Mouse (Mus musculus) embryo, embryonic 11.5 days (tissue): ENCODE data around the gene Morn1.

Experiments used
- DNase-seq: peaks from one replicate; pipeline ENCODE4 v3.0.0-alpha.2; 2012; ENCODE audit warnings: low read depth, low spot score

Morn1 gene

DNA sequence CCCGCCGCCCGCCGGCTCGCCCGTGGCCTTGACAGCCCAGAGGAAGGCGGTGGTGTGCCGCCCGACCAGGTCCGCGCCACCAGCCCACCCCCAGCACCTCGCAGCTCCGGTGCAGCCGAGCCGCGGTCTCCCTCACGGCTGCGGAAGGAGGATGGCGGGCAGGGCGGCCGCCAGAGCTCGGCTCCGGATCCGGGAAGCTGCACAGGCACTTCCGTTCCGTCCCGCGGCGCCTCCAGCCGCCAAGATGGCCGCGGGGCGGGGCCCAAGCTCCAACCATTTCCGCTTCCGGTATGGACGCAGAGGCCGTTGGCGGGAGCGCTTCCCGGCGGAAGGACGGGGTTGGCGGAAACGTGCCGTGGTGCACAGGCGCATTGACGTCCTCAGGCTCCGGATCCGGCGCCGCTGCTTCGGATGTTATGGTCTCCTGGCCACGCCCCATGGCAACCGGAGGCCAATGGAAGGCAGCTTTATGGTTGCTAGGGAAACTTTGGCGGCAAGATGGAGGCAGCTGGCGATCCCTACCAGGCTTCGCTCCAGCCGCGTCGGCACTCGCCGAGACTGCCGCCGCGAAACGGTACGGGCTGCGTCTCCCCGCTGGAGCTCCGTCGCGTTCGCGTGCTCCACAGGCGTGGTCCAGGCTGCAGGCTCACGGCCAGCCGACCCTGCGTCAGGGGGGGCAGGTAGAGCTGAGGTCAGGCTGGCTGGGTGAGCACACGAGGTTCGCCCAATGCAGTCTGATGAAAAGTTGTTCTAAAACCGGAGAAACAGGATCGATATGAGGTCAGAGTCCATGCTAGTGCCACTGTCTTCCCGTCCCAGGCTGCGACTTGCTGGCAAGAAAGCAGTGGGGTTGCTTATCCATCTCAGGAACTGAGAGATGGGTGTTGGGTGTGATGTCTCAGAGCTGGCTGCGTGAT is at the start of gene Morn1, which contains the start of gene Rer1:
TSS of gene Morn1 (plus strand) at position 470 of the 917 bp plus-strand sequence.
TSS of gene Rer1 (minus strand) at position 275 of the 917 bp plus-strand sequence.
- DNase-seq, result peak; percentile 99

DNA sequence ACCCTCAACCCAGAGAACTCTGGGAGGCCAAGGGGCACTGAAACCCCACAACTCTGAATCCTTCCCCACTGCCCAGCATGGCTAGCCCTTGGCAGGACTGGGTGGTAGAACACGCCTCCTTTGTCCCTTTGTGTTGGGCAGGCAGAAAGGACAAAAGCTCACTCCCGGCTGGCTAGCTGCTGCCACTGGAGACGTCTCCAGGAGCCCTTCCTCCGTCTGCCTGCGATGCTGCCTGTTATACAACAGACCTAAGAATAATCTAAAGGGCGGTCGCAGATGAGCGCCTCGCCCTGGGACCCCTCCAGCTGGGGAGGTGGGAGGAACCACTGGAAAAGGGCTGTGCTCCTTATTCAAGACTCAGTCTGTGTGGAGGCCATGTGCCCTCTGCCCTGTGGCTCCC is 46.2 kb upstream of the Morn1 start:
- DNase-seq, result no peak

DNA sequence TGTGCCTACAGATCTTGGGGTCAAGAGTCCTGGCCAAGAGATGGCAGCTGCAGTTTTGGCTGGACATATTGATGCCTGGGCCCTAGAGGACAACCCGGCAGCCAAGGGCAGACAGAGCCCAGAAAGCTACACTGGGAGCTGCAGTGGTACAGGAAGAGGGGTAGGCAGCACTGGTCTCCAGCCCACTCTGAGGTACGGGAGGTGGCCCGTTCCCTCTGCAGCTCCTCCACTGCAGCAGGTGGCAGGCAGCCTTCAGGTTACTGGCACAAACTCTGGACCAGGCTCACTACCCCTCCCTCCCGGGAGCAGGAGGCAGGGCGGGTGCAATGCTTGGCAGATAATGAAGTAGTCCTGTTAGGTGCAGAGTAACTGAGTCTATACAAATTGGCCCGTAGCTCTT is 45.7 kb upstream of the Morn1 start:
- no peak for DNase-seq

DNA sequence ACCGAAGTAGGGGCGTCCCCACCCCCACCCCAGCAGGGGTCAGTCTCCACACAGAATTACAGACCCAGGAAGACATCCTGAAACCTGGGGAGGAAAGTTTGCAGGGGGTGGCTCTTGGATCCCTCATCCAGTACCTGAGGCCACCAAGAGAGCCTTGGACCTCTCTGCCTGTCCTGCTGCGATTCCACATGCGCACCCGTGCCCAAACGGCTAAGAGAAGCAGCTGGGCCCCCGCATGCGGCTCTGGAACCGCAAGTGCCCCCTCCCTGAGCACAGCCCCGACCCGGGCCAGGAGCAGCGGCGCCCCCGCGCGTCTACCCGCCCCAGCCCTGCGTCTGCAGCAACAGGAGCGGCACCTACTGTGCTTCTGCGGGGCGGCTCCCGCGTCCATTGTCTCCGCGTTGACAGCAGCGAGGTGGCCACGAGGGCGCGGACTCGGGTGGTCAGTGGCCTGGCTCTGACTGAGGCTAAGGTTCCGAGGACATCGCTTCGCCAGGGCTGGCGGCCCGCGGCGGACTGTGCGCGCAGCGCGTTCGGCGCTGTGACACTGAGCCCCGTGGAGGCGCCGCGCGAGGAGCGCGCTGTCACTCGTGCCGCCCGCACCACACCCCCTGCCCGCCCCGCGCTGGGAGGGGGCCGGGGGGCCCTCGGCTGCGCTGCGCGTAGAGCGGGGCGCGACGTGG is 43.6 kb upstream of the Morn1 start:
- no peak for DNase-seq

DNA sequence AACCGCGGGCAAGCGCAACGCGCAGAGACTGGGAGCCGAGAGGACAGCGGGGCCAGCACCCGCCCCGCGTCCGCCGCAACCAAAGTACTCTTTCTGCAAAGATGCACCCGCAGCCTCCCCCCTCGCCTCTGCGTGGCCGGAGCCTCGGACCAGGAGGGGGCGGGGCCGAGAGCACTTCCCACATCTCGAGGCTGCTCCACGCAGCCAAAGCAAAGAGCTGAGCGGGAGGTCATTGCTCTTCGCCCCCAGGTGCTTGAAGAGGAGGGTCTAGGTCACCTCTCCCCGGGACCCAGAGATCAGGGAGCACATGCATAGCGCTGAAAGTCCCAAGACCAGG is 43.1 kb upstream of the Morn1 start:
- DNase-seq, result no peak

DNA sequence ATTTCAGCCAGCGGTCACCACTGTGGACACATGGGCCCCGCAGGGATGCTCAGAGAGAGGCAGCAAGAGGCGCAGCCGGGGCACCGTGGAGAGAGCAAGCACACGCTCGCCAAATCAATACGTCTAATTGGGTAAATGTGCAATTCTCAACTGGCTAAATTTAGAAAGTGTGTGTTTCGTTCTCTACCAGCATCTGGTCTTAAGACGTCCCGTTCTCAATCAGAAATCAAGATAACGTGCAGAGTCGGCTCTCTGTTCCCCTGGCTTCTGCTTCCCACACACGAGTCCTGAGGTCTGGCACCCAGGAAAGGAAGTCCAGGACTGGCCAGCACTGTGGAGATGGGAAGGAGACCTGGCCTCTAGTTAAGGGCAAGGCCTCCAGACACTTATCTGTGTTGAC is 39.7 kb upstream of the Morn1 start:
- DNase-seq, result no peak

DNA sequence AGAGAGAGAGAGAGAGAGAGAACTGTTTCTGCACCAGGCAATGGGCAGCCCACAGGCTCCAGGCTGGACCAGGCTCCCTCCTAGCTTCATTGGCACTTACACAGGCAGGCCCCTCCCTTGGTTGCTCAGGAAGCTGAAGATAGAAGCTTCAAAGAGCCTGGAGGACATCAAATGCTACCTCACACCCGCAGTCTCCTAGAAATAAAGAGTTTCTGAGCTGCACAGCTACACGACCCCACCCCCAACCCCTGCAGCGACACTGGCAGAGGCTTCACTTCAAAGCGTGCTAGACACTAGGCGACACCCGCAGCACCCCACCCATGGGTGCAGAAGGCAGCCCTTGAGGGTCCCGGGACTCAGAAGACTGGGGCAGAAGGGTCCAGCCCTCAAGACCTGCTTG is 36.3 kb upstream of the Morn1 start:
- no peak for DNase-seq

DNA sequence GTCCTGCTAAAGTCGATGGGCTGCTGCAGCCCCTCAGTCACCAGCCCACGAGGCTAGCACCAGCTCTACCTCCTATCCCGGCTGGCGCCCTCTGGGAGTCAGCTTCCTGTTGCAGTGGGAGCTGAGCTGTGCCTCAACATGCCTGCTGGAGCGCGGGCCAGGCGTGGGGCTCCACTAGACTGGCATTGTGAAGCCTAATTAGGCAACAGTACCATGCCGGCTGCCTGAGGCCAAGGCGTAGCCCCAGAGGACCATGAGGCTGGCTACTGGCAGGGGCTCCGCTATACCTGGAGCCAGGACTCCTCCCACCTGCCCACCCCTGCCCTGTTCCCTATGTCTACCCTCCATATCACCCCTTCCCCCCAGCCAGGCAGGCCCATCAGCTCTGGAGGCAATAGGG is 29.7 kb upstream of the Morn1 start, which contains the start of gene Plch2:
TSS of gene Plch2 (minus strand) at position 61 of the 400 bp plus-strand sequence.
- no peak for DNase-seq

DNA sequence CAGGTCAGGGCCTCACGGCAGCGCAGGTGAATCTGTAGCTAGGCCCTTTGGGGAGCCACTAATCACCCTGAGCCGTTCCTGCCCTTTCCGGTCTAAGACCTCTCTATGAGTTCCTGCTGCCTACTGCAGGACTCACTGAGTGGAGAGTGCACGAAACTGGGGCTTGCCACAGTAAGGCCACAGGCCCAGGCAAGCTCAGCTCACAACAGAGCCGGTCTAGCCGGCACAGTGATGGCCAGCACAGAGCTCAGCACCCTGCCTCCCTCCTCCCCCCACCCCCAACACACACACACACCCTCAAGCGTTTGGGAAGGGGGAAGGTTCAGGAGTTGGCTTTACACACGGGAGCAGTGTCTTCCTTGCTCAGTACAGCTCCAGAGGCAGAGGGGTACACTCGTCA is 28.1 kb upstream of the Morn1 start:
- no peak for DNase-seq

DNA sequence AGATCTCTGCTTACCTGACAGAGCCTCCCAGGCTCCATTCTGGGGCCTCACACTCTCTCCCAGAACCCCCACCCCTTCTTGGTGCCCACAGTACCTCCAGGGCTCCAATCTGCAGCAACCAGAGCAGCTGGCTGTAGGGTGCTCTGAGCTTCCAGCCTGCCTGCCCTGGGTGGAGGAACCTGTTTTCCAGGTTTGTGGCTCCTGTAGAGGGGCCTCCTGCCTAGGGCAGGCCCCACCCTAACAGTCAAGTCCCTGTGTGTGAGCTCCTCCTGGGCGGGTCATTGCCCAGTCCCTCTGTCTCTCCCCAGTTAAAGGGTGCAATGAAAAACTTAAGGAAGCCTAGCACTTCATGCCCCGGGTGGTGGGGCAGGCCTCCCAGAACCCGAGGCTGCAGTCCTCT is 22.5 kb upstream of the Morn1 start:
- no peak for DNase-seq

DNA sequence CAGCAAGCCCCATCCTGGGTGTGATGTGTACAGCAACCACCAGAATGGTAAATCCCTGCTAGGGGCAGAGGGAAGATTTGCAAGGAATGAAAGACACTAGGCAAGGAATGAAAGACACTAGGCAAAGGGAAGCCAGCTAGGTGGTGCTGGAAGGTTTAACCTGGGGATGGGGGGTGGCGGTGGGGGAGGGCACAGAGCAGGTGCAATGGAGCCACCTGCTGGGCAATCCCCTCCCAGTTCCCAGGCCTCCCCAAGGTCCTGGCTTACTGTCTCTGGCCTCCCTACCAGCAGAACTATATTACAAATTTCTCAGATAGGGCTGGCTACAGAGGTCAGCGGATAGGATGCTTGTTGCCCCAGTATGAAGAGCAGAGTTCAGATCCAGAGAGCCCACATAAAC is 21.9 kb upstream of the Morn1 start:
- DNase-seq, result no peak

DNA sequence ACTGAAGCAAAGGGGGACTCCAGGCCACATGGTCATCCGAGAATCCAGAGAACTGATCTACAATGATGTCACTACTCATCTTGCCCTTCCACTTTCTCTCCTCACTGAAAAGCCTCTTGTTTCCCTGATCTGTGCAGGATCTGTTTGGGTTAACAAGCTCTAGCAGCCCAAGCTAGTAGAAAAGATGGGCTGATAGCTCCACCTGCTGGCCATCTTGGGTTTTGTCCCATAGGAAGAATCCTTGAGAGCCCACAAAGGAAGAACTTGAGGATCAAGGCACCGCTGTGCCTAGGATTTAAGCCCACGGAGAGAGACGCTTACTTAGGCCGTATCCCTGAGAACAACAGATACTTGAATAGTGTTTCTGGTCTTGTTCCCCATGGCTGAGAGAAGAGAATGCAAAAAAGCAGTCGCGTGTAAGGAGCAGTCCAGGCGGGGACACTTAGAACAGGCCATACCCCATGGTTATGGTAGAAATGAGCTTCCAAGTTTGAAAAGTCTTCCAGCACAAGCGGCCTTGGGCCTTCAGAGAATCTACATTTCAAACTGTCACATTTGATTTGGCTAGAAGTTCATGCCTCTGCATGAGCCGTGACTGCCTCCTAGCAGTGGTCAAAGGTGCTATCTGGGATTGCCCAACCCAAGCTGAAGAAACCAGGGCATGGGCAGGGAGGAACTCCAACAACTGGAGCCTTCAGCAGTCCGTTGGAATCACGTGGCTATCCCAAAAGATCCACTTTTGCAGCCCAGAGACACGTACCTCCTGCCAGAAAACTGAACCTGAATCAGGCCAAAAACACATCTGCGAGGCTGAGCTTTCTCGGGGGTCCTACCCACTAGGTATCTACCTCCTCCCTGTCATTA is 20.2 kb upstream of the Morn1 start:
- peak; percentile 89 for DNase-seq

DNA sequence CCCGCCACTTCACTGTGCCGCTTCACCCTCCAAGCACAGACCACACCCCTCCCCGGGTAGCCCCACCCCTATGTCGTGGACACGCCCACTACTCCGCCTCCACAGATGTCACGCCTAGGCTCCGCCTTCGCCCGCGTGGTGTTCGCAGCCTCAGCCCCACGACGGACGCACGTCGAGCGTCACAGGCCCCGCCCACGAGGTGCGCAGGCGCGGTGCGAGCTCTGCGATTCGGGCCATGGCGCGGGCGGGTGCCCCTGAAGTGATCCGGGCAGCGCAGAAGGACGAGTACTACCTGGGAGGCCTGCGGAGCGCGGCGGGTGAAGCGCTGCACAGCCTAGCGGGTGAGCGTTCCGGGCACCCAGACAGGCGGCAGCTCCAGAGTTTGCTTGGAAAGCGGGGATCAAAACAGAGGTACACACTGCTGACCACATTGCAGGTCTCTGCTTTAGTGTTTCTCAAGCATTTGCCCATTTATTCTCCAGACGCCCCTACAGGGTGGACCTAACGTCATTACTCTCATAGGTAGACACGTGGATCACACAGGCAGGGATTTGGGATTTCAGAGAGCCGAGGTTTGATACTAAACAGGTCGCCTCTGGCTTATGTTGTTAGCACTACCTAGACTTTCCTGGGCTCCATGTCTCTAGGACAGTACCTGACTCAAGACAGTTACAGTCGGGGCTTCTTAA is 19.4 kb upstream of the Morn1 start, which contains the start of gene Pex10:
TSS of gene Pex10 (plus strand) at position 183 of the 689 bp plus-strand sequence.
- DNase-seq, result peak; percentile 97

DNA sequence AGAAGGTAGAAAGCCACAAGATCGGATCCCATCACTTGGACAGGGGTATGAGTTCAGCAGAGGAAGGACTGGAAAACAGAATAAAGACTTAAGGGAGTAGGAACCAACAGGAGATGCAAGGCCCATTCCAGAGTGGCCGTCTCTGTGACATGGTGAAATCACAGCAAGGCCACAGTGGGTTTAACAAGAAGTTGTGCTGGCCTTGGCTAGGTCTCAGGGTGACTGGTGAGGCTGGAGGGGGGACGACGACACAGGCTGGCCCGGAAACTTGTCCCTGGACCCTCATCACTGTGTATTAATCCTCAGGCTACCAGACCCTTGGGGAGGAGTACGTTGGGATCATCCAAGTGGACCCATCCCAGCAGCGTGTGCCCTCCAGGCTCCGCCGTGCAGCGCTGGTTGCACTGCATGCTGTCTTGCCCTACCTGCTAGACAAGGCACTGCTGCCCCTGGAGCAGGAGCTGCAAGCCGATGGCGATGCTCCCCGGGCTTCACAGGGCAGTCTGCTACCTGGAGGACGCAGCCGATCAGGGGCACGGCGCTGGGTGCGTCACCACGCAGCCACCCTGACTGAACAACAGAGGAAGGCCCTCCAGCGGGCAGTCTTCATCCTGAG is 17.9 kb upstream of the Morn1 start:
- DNase-seq, result no peak

DNA sequence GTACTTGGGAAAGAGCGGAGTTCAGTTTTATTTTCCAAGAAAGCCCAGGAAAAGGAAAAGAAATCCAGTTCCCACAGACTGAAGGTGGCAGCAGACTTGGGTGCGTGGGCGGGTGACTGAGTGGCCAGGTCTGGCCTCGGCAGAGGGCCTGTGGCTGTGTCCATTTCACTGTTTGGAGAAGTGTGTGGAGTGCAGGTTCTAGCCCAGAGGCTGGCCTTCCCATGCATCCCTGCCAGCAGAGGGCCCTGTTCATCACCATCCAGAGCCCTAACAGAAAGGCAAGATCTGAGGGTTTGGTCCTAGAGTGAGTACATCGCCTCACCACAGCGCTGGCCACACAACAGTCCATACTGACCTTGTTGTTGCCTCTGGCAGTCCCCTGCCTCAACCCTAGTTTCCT is 17.2 kb upstream of the Morn1 start:
- DNase-seq, result no peak

DNA sequence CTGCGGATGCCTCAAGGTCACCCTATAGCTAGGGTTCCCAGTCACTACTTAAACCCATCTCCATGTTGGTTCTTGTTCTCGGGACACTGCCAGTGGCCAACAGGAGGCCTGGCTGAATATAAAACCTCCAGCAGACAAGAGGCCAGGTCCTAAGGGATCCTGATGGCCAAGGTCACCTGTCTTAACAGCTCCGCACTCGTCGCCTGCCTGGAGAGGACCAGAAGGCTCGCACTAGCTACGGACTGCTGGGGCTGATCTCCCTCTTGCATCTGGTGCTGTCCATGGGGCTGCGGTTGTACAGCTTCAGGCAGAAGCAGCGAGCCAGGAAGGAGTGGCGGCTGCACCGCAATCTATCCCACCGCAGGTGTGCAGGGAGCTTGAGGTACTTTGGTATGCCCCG is 16.2 kb upstream of the Morn1 start:
- DNase-seq, result no peak

DNA sequence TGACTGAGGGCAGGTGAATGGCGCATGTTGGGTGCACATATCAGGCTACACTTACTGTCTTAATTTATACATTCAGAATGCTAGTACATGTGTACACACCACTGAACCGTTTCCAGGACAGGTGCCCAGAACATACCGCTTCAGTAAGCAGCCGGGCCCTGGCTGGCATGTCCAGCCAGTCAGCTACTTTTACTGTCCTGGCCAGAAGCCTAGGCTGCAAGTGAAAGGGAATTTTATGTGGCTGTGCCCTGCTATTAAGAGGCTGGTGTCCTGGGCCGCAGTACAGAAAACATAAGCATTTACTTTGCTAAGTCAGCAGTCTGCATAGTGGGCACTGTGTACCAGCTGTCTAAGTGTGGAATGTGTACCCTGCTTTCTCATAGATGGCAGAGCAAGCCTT is 15.5 kb upstream of the Morn1 start:
- DNase-seq, result no peak

DNA sequence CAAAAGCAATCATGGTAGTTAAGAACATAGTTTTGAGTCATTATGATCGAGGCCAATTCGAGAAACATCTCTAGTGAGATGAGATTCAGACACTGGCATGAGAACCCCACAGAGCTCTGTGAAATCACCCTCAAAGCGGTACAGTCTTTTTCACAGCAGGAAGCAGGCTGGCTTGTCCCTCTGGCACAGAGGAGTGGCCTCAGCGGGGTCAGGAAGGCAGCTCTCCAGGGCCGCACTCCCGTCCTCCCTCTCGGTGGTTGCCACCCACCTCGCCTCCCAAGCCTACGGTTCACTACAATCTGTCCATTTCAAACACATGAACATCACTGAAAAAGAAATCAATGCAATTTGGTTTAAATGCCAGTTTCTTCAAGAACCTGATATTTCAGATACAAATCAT is 12.0 kb upstream of the Morn1 start:
- DNase-seq, result no peak

DNA sequence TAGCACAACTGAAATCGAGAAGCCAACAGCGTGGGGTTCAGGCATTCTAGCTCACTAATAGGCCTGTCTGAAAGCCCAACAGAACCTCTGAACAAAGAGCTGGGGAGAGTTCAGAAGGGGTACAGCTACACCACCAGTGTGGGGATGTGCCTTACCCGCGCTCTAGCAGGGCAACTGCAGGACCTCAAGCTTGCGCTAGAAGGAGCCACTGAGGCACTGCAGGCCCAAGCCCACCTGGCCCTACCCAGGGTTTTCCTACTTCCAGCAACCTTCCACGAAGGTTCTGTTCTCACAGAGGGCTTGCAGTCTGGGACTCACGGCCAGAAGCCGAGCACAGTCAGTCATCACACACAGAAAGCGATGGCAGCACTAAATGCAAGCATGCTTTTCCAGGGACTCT is 11.2 kb upstream of the Morn1 start:
- DNase-seq, result no peak

DNA sequence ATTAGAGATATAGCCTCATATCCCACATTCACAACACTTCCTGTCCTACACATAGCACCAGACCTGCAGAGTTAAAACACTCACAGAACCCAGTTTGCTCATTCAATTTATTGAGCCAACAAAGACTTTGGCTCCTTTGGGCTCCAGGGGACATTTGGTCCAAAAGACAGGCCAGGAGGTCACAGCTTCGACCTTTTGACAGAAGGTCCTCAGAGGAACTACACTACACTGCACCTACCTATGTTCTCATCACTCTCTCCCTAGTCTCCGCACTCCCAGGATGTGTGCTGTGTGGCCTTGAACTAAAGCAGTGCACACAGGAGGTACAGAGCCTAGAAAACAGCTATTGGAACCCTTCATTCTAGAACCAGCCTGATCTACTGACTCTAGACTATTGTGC is 10.6 kb upstream of the Morn1 start:
- no peak for DNase-seq

DNA sequence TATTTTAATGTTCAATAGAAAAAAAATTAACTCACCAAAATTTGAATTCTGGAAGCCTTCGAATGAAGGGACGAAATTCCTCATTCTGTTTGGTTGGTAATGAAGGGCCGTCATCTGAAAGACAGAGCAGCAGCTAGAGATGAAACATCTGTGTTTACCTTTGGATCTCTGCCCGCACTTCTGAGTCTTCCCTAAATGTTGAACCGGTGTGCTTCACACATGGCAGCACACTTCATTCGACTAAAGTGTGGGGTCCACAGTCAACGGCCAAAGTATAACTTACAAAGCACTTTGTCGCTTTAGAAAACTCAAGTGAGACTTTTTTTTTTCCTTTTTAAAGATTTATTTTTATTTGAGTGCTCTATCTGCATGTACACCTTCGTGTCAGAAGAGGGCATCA is 9.7 kb upstream of the Morn1 start:
- no peak for DNase-seq
